Mouse (Mus musculus) forebrain, embryonic 15.5 days (tissue): Measurements from ENCODE around the gene Fam178b. TPM values are rescaled to one million over a fixed set of nuclear protein-coding genes. Genes with fewer than 3 reads are reported as not detected.

Experiments
- ATAC-seq: fragments of 200-750 bp; cut with Nextera tagmentation; replicated peaks from 2 replicates; pipeline ENCODE4 v1.8.0; 2017; ENCODE audit warnings: mild to moderate bottlenecking, moderate TSS enrichment, moderate library complexity
- H3K27ac ChIP-seq: fragments of 300-500 bp; sonication (generic); replicated peaks from 2 replicates; pipeline ENCODE4 v1.5.1; 2015; ENCODE audit warnings: mild to moderate bottlenecking, inconsistent platforms
- H3K27me3 ChIP-seq: fragments of 300-500 bp; sonication (generic); 2 replicates; pipeline ENCODE4 v1.6.1; 2015; ENCODE audit warnings: inconsistent platforms
- H3K36me3 ChIP-seq: fragments of 300-500 bp; sonication (generic); 2 replicates; pipeline ENCODE4 v1.6.1; 2015; ENCODE audit warnings: mild to moderate bottlenecking, inconsistent platforms
- H3K4me1 ChIP-seq: fragments of 300-500 bp; sonication (generic); 2 replicates; pipeline ENCODE4 v1.6.1; 2015; ENCODE audit warnings: inconsistent platforms
- H3K4me2 ChIP-seq: fragments of 300-500 bp; sonication (generic); replicated peaks from 2 replicates; pipeline ENCODE4 v1.6.1; 2015; ENCODE audit warnings: mild to moderate bottlenecking, inconsistent platforms
- H3K4me3 ChIP-seq: fragments of 300-500 bp; sonication (generic); 2 replicates; pipeline ENCODE4 v1.5.1; 2015; ENCODE audit warnings: mild to moderate bottlenecking, inconsistent platforms
- H3K9ac ChIP-seq: fragments of 300-500 bp; sonication (generic); replicated peaks from 2 replicates; pipeline ENCODE4 v1.6.1; 2015; ENCODE audit warnings: mild to moderate bottlenecking, inconsistent platforms
- H3K9me3 ChIP-seq: fragments of 300-500 bp; sonication (generic); 2 replicates; pipeline ENCODE4 v1.6.1; 2016; ENCODE audit warnings: inconsistent platforms
- WGBS: fragments of 180-500 bp; shearing (Covaris S2); methylation state at CpG from one replicate; pipeline ENCODE4 v1.1.7; 2015; ENCODE audit warnings: mixed read lengths; 5-methylcytosine and 5-hydroxymethylcytosine counted together
- polyA plus RNA-seq: library from polyadenylated mRNA; unstranded; fragments of >200 nt; fragmentation: Nextera tagmentation; extraction: Ambion mirVana; gene quantifications from 2 replicates; pipeline ENCODE4 v1.2.1, GENCODE M21; 2015

The Fam178b gene
- polyA plus RNA-seq, 1 experiment from 2014 or later: not detected

DNA sequence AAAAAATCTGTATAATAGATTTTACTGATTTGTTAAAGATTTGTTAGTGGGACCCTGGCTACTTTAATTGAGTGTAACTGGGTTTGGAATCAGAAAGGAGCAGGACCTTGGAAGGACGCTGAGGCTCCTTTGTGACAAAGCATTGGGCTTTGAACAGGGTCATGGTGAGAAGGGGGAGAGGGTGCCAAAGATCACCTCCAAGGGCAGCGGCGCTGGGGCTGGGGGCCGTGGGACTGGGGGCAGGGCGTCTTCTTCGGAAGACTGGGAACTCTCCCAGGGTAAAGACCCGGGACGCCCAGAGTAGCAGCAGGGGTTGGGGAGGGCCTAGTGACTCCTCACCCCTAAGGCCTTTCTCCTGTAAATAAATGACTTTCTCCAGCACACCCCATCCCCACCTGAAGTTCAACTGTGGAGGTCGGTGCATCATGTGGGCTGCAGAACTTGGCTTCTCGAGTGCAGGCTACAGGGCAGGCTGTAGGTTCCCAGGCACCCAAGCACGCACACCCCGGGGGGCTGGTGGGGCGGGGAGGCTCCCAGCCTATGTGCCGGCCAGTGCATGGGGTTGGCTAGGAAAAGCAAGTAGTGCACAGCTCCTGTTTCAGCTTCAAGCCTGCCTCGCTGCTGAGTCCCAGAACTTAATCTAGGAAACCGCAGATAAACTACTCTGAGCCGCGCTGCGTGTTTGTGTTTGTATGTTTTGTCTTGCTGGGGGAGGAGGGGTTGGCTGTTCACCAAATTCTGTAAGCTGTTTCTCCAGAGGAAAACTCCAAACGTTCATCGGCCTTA is 115.0 kb downstream of the Fam178b start:
- 45% methylated on average over 21 of the region's 21 CpGs for WGBS
- Histone ChIP-seq H3K27me3 (no peaks in the 10 kb centered on the region), H3K4me2 (no peak overlapping the region), H3K36me3 (no peaks in the 10 kb centered on the region), H3K4me1 (no peaks in the 10 kb centered on the region), H3K27ac (no peak overlapping the region), H3K9me3 (no peaks in the 10 kb centered on the region), H3K9ac (no peak overlapping the region), H3K4me3 (no peak overlapping the region)
- ATAC-seq: no peak

GRCm38 (mm10) chr1:36566425-36566824 is 116.6 kb downstream of the Fam178b start:
- 8% methylated on average over 2 of the region's 2 CpGs for WGBS
- no peak overlapping the region for H3K4me3 ChIP-seq

GRCm38 (mm10) chr1:36564101-36564500 is 118.9 kb downstream of the Fam178b start:
- no peak for ATAC-seq
- no peak overlapping the region for H3K4me3 ChIP-seq
- H3K27ac ChIP-seq: no peak overlapping the region
- WGBS: 79% methylated on average over 6 of the region's 6 CpGs
- no peaks in the 10 kb centered on the region for H3K36me3 ChIP-seq
- no peaks in the 10 kb centered on the region for H3K9me3 ChIP-seq
- no peak overlapping the region for H3K4me2 ChIP-seq
- no peaks in the 10 kb centered on the region; the same call in 1 of the 2 replicates for H3K4me1 ChIP-seq
- H3K9ac ChIP-seq: no peak overlapping the region
- 0 out of 2 replicates have a peak, but pooled peaks cover 3% of the 10 kb centered on the region for H3K27me3 ChIP-seq

More at GRCm38 (mm10) chr1:36566425-36566824, 116.6 kb downstream of the Fam178b start:
- H3K27me3 ChIP-seq: 0 out of 2 replicates have a peak, but pooled peaks cover 3% of the 10 kb centered on the region
- H3K36me3 ChIP-seq: no peaks in the 10 kb centered on the region
- no peak overlapping the region for H3K9ac ChIP-seq
- no peak overlapping the region for H3K27ac ChIP-seq
- no peaks in the 10 kb centered on the region for H3K9me3 ChIP-seq
- no peaks in the 10 kb centered on the region for H3K4me1 ChIP-seq
- H3K4me2 ChIP-seq: no peak overlapping the region
- no peak for ATAC-seq

DNA sequence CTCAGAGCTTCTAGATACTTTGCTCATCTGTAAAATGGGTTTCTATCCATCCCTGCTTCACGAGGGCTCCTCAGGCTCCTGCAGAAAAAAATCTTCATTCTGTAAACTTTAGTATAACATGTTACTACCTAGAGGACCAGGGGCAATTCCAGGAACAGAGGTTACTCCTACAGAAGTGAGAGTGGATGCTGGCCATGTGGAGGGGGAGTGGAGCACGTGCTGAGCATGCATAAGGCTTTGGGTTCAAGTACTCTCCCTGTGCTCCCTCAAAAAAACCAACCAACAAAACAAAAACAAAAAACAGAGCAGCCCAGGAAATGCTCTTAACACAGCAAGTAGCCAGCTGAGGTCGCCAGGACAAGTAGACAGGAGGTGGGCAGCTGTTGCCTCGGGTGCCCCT is 119.4 kb downstream of the Fam178b start:
- H3K9me3 ChIP-seq: no peaks in the 10 kb centered on the region
- H3K9ac ChIP-seq: no peak overlapping the region
- H3K4me2 ChIP-seq: no peak overlapping the region
- H3K4me3 ChIP-seq: no peak overlapping the region
- 0 out of 2 replicates have a peak, but pooled peaks cover 3% of the 10 kb centered on the region for H3K27me3 ChIP-seq
- peaks cover 5% of the 10 kb centered on the region for H3K4me1 ChIP-seq
- H3K36me3 ChIP-seq: no peaks in the 10 kb centered on the region
- ATAC-seq: no peak
- no peak overlapping the region for H3K27ac ChIP-seq
- 74% methylated on average over 4 of the region's 4 CpGs for WGBS

GRCm38 (mm10) chr1:36563197-36563596 is 119.8 kb downstream of the Fam178b start:
- no peaks in the 10 kb centered on the region for H3K36me3 ChIP-seq
- H3K4me2 ChIP-seq: no peak overlapping the region
- no peak for ATAC-seq
- H3K27me3 ChIP-seq: 0 out of 2 replicates have a peak, but pooled peaks cover 3% of the 10 kb centered on the region
- H3K27ac ChIP-seq: no peak overlapping the region
- H3K9ac ChIP-seq: no peak overlapping the region
- H3K9me3 ChIP-seq: no peaks in the 10 kb centered on the region
- peaks cover 8% of the 10 kb centered on the region for H3K4me1 ChIP-seq
- H3K4me3 ChIP-seq: no peak overlapping the region
- 76% methylated on average over 2 of the region's 2 CpGs for whole genome bisulfite sequencing

- Histone ChIP-seq H3K27ac (no peak overlapping the region), H3K27me3 (0 out of 2 replicates have a peak, but pooled peaks cover 3% of the 10 kb centered on the region)
- WGBS: 74% methylated on average over 4 of the region's 4 CpGs
Measured at GRCm38 (mm10) chr1:36562388-36562787, 120.6 kb downstream of the Fam178b start.

DNA sequence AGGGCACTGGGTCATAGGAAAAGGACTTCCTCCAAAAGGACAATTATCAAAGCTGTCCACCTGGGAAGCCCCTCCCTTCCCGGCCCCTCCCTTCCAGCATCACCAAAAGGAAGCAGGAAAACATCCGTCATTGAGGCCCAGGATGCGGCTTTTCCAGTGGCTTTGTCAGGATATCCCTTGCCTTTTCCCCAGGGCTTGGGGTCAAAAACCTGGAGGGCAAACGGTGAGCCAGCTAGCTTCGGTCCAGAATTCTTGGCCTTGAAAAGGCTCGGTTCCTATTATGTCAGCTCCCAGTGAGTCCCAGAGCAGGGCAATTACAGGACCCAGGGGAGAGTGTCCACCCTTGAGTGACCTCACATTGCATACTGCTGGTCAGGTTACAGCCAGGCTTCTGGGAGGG is 122.1 kb downstream of the Fam178b start:
- WGBS: 58% methylated on average over 6 of the region's 6 CpGs
- no peaks in the 10 kb centered on the region for H3K36me3 ChIP-seq
- H3K4me3 ChIP-seq: no peak overlapping the region
- H3K27me3 ChIP-seq: 0 out of 2 replicates have a peak, but pooled peaks cover 3% of the 10 kb centered on the region
- ATAC-seq: no peak
- no peak overlapping the region for H3K4me2 ChIP-seq
- H3K4me1 ChIP-seq: peaks cover 10% of the 10 kb centered on the region
- no peak overlapping the region for H3K27ac ChIP-seq
- no peaks in the 10 kb centered on the region for H3K9me3 ChIP-seq
- H3K9ac ChIP-seq: no peak overlapping the region

More at GRCm38 (mm10) chr1:36562388-36562787, 120.6 kb downstream of the Fam178b start:
- Histone ChIP-seq H3K4me2 (no peak overlapping the region), H3K36me3 (no peaks in the 10 kb centered on the region), H3K4me3 (no peak overlapping the region), H3K4me1 (peaks cover 8% of the 10 kb centered on the region), H3K9me3 (no peaks in the 10 kb centered on the region), H3K9ac (no peak overlapping the region)
- no peak for ATAC-seq

GRCm38 (mm10) chr1:36559888-36560287 is 123.1 kb downstream of the Fam178b start:
- H3K27me3 ChIP-seq: 0 out of 2 replicates have a peak, but pooled peaks cover 3% of the 10 kb centered on the region
- H3K27ac ChIP-seq: no peak overlapping the region
- H3K4me2 ChIP-seq: no peak overlapping the region
- no peak overlapping the region for H3K9ac ChIP-seq
- 0 out of 2 replicates have a peak, but pooled peaks cover 5% of the 10 kb centered on the region for H3K36me3 ChIP-seq
- H3K4me3 ChIP-seq: no peak overlapping the region
- 66% methylated on average over 5 of the region's 5 CpGs for WGBS
- H3K4me1 ChIP-seq: peaks cover 20% of the 10 kb centered on the region
- no peak for ATAC-seq
- no peaks in the 10 kb centered on the region for H3K9me3 ChIP-seq

DNA sequence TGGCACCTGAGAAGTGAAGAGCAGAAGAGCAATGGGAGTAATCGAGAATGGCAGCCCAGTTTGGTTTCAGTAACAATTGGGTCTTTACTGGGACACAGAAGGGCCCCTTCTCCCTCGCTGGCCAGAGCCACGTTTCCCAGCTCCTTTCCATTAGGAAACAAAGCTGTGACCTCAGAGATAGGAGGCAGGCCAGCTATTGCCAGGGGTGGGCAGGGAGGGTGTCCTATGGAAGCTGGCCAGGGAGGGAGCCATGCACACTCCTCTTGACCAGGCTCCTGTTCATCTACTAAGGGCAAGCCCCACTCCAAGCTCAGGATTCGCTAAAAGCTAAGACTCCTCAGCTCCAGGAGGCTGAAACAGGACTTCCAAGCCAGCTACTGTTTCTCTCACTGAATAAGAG is 123.7 kb downstream of the Fam178b start:
- no peak overlapping the region for H3K4me2 ChIP-seq
- H3K4me1 ChIP-seq: peaks cover 26% of the 10 kb centered on the region
- 9% methylated on average over 4 of the region's 4 CpGs for WGBS
- ATAC-seq: no peak
- no peak overlapping the region for H3K9ac ChIP-seq
- H3K36me3 ChIP-seq: peaks cover 11% of the 10 kb centered on the region; the same call in 1 of the 2 replicates
- H3K9me3 ChIP-seq: no peaks in the 10 kb centered on the region
- 0 out of 2 replicates have a peak, but pooled peaks cover 3% of the 10 kb centered on the region for H3K27me3 ChIP-seq
- H3K4me3 ChIP-seq: peak overlapping the region; percentile 79; the same call in 1 of the 2 replicates
- 0 out of 2 replicates have a peak overlapping the region, but pooled peaks have one; percentile 98 for H3K27ac ChIP-seq

DNA sequence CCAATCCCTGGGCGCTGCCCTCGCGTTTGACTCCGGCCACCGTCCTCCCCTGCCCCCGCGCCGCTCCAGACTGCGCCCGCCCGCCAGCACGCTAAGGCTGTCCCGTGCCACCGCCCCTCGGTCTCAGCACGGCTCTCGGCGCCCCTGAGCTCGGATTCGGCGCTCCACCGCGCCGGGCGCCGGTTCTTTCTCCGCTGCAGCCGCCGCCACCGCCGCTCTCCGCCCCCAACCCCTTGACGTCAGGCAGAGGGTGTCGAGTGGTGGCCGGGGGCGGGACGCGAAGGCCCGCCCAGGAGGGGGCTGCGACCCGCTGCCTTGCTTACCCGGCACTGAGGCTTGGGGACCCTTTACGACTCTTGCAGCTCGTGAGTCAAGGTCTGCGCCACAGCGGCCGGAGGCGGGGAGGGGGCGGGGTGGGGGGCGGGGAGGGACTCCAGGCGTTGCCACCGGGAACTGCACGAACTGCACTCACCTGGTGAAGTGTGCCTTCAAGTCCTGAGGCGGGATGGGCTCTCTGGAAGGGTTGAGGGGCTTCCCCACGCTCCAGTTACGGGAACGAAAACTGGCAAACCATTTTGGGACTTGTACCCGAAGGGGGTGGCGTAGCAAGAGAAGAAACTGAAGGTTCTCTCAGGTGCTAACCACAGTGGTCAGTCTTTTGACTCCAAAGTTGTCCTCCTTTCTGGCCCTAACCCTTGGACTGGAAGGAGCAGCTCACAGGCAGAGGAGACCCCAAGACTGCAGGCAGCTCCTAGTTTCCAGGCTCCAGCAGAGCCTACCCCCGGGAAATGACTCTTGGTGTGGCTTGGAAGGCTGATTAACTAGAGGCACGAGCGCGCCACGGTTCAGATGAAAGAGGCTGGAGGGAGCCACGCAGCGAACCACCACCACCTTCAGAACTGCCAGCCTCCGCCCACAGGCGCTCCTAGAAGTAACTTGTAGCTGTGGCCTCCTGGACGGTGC is 124.7 kb downstream of the Fam178b start, which contains the start of gene Sema4c:
Gene Sema4c, minus strand, starts transcription at position 319 of the 963 bp plus-strand sequence.
- Histone ChIP-seq H3K9me3 (no peaks in the 10 kb centered on the region), H3K4me1 (peaks cover 33% of the 10 kb centered on the region), H3K36me3 (peaks cover 20% of the 10 kb centered on the region), H3K27ac (peak within 1 kb of the TSS; percentile 98), H3K4me2 (peak within 1 kb of the TSS; percentile 94), H3K9ac (peak within 1 kb of the TSS; percentile 100), H3K27me3 (0 out of 2 replicates have a peak, but pooled peaks cover 3% of the 10 kb centered on the region), H3K4me3 (peak within 1 kb of the TSS; percentile 79)
- ATAC-seq: peak; percentile 60
- under 1% methylated on average over 66 of the region's 69 CpGs for WGBS

DNA sequence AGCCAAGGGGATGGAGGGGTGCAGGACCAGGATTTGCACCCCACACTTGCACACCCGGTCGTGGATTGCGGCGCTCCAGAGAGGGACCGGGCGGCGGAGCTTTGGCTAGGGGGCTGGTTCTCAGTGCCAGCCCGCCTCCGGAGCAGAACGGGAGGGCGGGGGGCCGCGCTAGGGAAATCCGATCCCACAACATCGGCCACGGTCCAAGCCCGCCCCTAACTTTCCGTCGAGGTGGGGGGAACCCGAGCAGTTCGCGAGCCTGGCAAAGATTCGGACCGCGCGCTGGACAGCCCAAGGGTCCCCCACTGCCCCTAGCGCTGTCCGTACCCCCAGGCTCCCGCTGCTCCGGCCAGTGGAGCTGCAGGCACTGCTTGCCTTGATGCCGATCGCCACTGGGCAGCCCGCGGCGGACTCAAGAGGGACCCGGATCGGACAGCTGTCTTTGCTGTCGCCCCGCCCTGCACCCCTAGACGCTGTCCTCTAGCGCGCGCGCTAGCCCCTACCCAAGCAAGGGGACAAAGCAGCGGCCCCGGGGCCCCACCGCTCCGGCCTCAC is 125.4 kb downstream of the Fam178b start:
- peaks cover 28% of the 10 kb centered on the region for H3K36me3 ChIP-seq
- 0 out of 2 replicates have a peak, but pooled peaks cover 3% of the 10 kb centered on the region for H3K27me3 ChIP-seq
- H3K27ac ChIP-seq: peak overlapping the region; percentile 98
- peaks cover 33% of the 10 kb centered on the region for H3K4me1 ChIP-seq
- H3K4me3 ChIP-seq: peak overlapping the region; percentile 79
- H3K9me3 ChIP-seq: no peaks in the 10 kb centered on the region
- peak overlapping the region; percentile 100 for H3K9ac ChIP-seq
- WGBS: under 1% methylated on average over 48 of the region's 48 CpGs
- peak; percentile 75 for ATAC-seq
- H3K4me2 ChIP-seq: peak overlapping the region; percentile 94
